Mouse (Mus musculus): Measurements from ENCODE around the gene Plvap.

Plvap gene

DNA sequence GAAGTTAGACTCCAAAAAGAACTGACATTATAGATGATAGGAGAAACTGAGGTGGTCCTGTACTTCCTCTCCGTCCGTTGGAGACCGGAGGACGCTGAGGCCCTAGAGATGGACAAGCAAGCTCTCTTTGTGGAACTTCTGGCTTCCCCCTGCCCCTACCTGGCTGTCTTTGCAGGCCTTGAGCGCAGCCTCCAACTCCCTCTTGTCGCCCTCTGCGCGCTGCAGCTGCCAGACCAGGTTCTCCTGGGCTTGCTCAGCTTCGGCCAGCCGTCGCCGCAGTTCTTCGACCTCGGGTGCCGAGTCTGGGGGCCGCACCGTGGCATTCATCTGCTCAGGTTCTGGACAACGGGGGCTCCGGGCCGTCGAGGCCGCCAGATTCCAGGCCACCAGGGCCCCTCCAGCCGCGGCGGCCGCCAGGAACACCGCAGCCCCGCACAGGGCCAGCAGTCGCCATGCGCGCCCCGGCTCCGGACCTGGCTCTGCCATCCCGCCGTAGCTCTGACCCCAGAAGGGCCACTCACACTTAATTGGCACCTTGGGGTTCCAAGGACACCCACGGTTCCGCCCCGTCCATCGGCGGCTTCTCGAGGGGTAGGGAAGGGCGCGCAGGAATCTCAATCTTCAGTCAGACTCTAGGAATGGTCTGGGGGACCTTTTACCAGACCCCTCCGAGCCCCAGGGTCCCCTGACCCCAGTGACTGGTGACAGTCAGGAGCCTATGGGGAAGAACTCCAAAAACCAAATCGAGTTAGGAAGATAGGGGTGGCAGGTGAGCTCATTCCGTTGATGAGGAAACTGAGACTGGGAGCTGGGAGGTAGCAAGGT lies 13.9 kb upstream of the Plvap start, which contains the start of gene Ccdc194:
Ccdc194 (minus strand) TSS at position 486 of the 825 bp plus-strand sequence.
- no peak for DNase-seq

DNA sequence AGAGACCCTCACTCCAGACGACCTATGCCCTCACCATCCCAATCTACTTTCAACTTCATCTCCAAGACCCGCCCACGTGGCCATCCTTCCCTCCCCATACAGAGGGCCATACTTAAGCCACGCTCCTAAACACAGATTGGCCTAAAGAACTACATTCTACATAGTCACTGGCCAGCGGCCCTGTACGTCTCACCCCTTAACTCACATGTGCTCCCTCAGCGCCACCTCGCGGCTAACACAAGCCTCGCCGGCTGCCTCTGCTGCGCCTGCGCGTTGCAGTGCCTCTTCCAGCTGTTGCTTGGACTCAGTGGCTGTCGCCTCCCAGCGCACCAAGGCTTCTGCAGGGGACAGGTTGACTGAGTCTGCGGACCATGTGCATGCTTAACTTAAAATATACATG lies 10.1 kb upstream of the Plvap start:
- peak; percentile 91 to 95 for DNase-seq

DNA sequence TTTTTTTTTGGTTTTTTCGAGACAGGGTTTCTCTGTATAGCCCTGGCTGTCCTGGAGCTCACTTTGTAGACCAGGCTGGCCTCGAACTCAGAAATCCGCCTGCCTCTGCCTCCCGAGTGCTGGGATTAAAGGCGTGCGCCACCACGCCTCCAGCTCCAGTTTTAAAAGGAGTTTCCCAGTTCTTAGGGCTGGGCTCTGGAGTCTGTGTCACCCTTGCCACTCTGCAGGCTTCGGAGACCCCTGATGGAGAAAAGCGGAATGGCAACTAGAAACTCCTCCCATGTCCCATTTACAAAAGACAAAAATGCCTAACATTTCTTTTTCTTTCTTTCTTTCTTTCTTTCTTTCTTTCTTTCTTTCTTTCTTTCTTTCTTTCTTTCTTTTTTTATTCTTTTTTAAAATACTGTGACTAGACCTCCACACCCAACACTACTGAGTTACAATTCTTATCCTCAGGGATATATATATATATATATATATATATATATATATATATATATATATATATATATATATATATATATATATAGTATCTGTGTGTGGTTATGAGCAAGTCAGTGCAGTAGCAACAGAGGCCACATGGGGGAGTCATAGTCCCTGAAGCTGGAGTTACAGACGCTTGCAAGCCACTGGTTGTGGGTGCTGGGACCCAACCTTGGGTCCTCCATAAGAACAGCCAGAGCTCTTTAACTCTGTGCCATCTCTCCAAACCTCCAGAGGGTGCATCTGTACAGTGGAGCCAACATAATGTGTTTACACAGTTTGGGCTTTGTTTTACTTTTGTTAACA lies 7.7 kb upstream of the Plvap start:
- DNase-seq, result peak; percentile 47 to 76

DNA sequence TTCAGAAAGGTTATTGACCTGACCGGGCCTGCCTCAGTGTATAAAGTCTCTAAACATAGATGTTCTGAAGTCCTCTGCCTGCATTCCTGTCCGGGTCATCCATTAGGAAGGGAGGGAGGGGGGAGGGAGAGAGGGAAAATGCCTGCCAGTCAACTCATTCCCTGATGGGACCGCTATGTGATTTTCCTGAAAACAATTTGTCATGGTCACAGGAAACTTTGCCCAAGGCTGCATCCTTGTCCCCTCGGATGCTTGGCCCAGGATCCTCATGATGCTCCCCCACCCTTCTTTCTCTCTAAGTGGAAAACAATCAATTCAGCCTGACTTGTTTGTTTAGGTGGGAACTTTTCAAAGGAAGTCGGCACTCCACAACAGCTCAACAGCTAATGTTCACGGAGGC lies 5.2 kb upstream of the Plvap start:
- DNase-seq, result peak in 1 of 2 experiments; percentile 73

DNA sequence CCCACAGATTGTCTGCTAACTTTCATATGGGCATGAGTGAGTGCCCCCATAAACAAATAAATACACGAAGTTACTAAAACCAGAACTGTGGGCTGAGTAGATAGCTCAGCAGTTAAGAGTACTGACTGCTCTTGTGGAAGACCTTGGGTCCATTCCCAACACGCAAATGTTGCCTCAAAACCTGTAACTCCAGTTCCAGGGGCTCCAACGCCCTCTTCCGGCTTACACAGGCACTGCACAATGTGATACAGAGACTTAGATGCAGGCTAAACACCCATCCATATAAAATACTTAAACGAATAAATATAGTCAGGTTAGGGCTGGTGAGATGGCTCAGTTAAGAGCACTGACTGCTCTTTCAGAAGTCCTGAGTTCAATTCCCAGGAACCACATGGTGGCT lies 3.5 kb upstream of the Plvap start:
- DNase-seq, result no peak

DNA sequence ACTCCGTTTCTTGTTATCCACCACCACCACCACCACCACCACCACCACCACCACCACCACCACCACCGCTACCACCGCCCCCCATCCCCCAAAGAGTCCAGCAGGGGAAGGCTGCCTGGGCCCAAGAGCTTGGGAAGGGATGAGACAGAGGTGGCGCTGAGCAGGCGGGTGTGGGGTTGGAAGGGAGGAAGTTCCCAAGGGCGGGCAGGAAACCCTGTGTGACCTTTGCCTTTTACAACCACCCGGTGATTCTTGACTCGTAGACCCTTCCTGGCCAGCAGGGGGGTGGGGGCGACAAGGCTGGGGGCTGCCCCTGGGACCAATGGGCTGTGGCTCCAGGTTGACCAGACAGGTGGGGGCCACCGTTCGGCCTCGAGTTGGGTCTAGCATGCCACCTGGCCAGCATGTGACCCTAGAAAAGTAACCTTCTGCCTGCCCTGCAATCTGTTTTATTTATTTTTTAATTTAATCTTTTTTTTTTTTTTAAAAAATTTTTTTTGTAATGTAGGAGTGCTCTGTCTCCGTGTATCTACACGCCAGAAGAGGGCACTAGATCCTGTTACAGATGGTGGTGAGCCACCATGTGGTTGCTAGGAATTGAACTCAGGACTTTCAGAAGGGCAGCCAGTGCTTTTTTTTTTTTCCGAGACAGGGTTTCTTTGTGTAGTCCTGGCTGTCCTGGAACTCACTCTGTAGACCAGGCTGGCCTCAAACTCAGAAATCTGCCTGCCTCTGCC lies 1.6 kb upstream of the Plvap start:
- no peak for DNase-seq

DNA sequence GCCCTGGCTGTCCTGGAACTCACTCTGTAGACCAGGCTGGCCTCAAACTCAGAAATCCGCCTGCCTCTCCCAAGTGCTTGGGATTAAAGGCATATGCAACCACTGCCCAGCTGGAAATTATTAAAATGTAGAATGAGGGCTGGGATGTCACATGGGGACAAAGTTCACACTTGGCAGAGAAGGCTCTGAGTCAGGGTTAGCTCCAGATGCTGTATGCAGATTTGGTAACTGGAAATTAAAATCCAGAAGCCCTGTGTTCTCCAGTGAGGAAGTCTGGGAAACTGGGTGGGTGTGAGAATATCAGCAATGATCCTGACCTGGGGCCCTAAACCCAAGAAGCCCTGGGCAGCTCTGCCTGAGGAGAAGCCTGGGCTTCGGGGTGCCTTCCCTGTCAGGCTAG lies 2.2 kb downstream of the Plvap start:
- no peak for DNase-seq

DNA sequence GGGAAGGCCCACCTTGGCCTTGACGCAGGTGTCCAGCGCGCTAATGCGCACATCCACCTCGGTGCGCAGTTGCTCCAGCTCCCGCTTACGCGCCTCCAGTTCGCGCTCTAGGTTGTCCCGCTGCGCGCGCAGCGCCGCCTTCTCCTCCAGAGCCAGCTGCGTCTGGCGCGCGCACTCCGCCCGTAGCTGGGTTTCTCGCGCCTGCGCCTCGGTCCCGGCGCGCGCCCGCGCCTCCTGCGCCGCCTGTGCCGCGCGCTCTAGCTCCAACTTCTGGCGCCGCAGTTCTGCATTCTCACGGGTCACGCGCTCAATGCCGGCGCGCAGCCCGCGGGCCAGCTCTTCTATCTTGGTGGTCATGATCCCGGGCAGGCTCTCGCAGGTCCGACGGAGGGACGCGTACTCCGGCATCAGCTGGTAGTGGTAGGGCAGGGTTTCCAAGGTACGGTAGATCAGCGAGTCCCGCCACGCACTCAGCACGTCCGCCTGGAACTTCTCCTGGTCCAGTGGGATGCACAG lies 3.9 kb downstream of the Plvap start:
- DNase-seq, result peak; percentile 52 to 59

DNA sequence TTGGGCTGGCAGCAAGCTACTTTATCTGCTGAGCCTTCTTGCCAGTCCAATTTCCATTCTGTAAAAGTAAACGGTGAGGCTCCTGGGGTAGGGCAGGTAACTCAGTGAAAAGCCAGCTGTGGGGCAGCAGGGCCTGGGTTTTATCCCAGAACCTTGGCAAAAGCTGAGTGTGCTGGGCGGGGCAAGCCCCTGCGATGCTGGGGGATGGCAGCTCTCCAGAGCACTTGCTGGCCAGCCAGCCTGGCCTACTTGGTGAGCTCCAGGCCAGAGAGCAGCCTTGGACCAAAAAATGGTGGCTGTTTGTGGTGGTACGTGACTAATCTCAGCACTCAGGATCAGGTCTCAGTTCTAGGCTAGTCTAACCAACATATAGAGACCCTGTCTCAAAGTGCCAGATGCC lies 5.6 kb downstream of the Plvap start:
- no peak for DNase-seq

DNA sequence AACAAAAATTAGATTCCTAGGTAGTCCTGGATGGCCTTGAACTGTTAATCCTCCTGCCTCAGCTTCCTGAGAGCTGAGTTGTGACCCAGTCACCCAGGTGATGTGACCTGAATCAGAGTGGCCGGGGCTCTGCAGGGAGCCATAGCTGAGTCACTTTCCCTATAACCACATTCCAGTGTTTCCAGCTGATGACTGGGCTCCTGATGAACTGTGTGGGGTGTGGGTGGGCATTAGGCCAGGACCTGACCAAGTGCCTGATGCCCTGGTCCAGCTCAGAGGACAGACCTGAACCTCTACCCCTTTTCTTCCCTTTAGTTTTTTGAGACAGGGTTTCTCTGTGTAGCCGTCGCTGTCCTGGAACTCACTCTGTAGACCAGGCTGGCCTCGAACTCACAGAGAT lies 6.2 kb downstream of the Plvap start:
- DNase-seq, result no peak

DNA sequence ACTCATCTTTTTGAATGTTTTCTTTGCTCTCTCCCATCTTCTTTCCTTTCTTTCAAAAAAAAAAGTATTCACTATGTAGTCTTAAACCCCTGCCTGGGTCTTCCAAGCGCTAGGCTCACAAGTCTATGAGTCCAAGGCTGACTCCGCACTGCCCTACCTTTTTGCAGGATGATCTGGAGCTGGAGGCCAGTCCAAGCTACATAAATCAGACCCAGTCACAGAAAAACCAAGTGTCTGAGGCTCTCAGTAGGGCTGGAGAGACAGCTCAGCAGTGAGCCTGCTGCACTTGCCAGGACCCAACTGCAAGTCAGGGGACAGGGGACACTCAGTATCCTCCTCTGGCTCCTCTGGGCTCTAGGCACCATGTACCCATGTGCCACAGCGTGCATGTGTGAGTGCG lies 7.2 kb downstream of the Plvap start:
- DNase-seq, result no peak

DNA sequence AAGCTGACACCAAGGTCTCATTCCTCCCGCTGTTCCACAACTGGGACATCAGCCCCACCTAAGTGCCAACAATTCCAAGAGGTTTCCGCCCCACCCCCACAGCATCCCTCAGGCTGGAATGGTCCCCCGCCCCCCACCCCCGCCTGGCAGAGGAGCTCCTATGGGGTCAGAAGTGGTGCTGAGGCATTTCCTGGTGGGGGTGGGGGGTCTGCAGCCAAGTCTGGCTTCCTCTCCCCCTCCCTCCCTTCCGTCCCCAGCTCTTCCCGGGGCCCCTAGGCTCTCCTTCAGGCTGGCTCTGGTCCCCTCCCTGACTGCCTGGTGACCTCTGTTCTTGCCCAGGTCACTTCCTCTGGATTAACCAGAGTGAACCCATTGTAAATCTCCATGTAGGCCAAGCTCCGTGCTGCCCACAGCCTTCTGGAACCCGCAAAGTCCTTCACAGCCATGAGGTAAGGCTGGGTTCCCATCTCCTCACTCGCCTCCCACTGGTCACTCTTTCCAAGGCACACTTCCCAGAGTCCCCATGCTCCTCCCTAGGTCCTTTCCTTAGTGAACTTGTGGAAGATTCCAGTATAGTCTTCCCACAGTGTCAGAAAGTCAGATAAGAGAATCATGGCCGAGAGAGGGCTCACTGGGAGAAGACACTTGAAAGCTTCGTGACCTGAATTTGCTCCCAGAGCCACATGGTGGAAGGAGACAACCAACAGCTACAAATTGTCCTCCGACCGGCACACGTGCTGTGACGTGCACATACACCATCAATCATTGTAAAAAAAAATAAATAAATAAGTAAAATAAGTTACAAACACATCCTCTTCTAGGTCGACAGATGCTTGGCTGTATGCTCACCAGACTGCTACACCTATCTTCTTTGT lies 12.5 kb downstream of the Plvap start:
- DNase-seq, result peak; percentile 42 to 57

DNA sequence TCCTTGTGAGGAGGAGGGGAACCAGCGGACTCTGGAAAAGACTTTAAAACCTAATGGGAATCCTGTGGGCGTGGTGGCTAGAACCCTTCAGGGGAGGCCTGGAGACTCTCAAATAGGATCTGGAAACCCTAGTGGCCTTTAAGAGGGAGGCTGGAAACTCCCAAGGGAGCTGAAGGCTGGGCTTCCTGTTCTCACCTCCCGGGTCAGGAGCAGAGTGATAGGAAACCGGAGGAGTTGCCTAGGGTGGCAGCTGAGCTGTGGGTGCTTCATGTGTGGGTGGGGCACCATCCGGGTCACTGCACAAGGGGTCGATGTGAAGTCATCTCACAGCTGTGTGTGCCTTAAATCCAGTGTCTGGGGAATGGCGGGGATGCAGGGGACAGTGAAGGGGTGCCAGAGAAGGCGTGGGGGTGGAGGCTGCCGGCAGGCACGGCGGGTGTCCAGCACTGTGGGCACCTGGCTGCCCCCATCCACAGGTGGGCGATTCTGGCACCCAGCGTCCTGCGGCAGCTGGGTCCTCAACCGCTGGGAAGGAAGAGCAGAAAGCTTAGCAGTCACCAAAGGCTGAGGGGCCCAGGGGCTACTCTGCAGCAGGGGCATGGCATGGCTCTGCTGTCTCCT lies 13.6 kb downstream of the Plvap start:
- DNase-seq, result peak; percentile 63 to 66

DNA sequence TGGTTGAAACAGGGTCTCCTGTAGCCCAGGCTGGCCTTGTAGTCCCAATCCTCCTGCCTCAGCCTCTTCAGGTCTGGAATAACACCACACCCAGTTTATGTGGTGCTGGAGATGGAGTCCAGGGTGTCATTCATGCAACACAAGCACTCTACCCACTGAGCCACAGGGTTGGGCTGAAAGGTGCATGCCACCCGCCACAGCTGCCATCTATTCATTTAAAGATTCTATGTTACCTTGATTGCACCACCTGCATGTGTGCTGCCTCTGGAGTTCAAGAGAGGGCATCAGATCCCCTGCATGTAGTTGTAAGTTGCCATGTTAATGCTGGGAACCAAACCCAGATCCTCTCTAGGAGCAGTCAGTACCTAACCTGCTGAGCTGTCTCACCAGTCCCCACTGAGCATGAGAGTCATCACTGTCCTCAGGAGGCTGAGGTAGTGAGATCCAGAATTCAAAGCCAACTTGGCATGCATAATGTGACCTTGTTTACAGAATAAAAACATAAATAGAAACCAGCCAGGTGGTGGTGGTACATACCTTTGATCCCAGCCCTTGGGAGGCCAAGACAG lies 14.4 kb downstream of the Plvap start:
- DNase-seq, result no peak

DNA sequence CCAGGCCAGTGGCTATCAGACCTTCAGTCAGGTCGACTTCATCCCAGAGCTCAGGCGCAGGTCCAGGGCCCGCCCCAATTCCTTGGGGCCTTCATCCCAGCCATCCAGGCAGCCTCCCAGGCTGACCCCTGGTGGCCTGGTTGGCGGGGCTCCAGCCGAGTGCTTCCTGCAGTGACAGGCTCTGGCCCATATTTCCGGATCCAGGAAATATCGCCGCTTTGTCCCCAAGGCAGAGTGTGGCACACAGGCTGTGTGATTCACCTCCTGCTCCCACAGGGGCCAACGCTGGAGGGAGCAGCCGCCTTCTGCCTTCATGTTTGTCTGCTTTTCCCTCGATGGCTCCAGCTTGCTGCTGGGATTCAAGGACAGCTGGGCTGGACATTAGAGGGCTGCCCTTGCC lies 15.1 kb downstream of the Plvap start:
- DNase-seq, result peak; percentile 88 to 91

DNA sequence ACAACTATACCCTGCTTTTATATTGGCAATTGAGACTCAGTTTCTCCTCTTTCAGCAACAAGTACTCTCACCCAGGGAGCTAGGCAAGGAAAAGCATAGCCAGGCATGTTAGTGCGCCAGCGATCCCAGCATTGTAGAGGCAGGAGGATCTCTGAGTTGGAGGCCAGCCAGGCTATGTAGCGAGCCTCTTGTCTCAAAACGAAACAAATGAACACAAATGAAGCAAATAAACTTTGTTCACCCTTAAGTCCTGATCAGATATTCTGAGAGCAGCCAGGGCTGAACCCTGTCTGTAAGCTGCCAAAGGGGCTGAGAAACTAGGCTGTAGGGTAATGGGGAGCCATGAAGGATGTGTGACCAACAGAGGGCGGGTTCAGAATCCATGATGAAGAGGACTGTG lies 15.7 kb downstream of the Plvap start:
- DNase-seq, result no peak

DNA sequence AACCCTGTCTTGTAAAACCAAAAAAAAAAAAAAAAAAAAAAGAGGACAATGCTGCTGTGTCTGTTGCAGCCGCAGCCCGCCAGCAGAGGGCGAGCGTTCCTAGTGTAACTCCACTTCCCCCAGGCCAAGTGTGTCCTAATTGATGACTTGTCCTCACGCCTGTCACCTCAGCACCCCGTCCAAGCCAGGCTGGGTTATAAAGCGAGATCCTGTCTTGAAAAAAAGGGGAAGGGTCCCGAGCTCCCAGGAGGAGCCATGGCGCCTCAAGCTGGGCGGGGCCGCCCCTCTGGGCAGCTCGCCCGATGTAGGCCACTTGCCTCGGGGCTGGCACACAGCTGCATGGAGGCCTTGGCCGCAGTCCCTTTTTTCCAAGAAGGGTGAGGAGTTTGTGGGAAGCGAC lies 16.5 kb downstream of the Plvap start:
- peak; percentile 81 to 86 for DNase-seq

DNA sequence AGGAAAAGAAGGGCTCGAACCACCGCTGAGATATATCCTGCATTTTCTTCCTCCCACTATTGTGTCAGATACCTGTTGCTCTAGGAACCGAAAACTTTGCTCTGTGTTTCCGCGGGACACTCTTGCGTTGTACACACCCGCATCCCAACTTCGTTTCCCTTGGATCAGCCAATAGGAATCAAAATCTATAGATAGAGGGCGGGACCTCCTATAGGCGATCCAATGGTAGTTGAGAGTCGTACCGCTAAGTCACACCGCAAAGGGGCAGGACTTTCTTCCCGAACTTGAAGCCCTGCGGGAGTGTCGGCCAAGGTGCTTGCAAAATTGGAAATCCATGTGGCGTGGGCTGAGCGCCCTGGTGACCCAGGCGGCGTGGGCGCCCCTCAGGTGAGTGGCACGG lies 23.1 kb downstream of the Plvap start:
- DNase-seq, result peak; percentile 87 to 94

DNA sequence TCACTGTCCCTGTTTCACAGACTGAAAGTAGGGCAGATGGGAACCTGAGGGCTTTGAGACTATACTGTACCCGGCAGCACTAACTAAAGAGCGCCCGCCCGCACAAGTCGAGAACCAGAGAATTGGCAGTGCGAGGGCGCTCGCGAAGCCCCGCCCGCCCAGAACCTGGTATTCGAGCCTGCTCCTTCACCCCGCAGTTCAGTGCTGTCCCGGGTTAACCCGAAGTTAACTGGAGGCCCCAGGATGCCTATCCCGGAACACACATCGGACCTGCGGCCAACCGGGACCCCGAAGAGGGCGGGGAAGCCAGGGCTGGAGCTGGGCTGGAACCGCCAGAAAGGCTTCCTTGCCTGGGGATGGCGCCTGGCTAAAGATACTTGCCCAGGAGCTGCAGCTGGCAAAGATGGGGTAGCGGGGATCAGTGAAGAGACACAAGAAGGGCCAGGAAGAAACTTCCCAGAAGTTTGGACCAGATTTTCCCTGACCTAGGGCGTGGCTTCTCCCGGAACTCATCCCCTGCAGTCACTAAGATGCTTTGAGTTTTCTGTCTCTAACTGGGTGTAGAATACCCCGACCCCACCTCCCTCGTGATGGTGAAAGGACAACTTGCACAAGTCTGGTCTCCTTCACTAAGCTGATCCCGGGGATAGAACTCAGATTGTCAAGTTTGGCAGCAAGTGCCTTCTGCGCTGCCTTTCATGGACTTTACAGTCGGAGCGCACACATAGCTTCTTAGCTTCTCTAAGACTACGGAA lies 23.7 kb downstream of the Plvap start, which contains the start of gene Gtpbp3:
Gtpbp3 (plus strand) TSS at position 413 of the 755 bp plus-strand sequence.
- peak; percentile 84 to 86 for DNase-seq

DNA sequence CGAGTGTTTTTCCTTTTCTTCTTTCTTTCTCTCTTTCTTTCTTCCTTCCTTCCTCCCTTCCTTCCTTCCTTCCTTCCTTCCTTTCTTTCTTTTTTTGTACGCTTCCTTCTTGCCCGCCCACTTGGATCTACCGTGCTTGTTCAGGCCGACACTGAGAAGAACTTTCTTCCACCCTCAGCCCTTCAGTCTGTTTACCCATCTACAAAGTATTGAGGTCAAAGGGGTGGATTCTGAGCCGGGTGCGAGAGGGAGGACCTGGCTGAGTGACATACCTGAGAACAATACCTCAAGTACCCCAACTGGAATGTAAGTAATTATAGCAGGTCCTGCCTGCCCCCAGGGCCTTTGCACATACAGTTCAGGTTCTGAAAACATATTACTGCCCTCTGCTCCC lies 25.4 kb downstream of the Plvap start:
- DNase-seq, result no peak
